Mouse (Mus musculus): Measurements from ENCODE around the gene Trim41.
A peak's percentile ranks its signal among the peaks of the same experiment; 100 is the strongest.
"Not testable (repeated sequence)": the region's sequence is repeated elsewhere in the genome, so short reads cannot be mapped to it uniquely, and the experiment has no call there.

Trim41 gene

GRCm38 (mm10) chr11:48838181-48838797 is 21.1 kb upstream of the Trim41 start:
- DNase-seq (ENCODE audit: low read depth), result peak; percentile 53

GRCm38 (mm10) chr11:48837310-48838180 is 20.4 kb upstream of the Trim41 start:
- DNase-seq (ENCODE audit: low read depth), result peak; percentile 70

GRCm38 (mm10) chr11:48836990-48837309 is 19.8 kb upstream of the Trim41 start:
- DNase-seq (ENCODE audit: low read depth), result no peak

GRCm38 (mm10) chr11:48835923-48836322 is 18.8 kb upstream of the Trim41 start:
- DNase-seq (ENCODE audit: low read depth), result no peak

GRCm38 (mm10) chr11:48833731-48834639 is 16.8 kb upstream of the Trim41 start:
- DNase-seq (ENCODE audit: low read depth), result peak; percentile 97

- no peak for DNase-seq (ENCODE audit: low read depth)
Measured at GRCm38 (mm10) chr11:48833078-48833730, 16.1 kb upstream of the Trim41 start.

GRCm38 (mm10) chr11:48831273-48831672 is 14.1 kb upstream of the Trim41 start:
- no peak for DNase-seq (ENCODE audit: low read depth)

- no peak for DNase-seq (ENCODE audit: low read depth)
Measured at GRCm38 (mm10) chr11:48830279-48830678, 13.1 kb upstream of the Trim41 start.

- DNase-seq (ENCODE audit: low read depth), result no peak
Measured at GRCm38 (mm10) chr11:48827926-48828325, 10.8 kb upstream of the Trim41 start.

GRCm38 (mm10) chr11:48826752-48827096 is 9.6 kb upstream of the Trim41 start:
- DNase-seq (ENCODE audit: low read depth), result peak; percentile 45

GRCm38 (mm10) chr11:48825979-48826751 is 9.0 kb upstream of the Trim41 start, which contains the start of the genes Trim7 and Gm12184:
Gene Trim7, plus strand, starts transcription at chr11:48826140.
Gene Gm12184, minus strand, starts transcription at chr11:48826655.
- DNase-seq (ENCODE audit: low read depth), result not testable (repeated sequence)

GRCm38 (mm10) chr11:48824311-48824830 is 7.2 kb upstream of the Trim41 start:
- peak; percentile 49 for DNase-seq (ENCODE audit: low read depth)

GRCm38 (mm10) chr11:48823536-48823972 is 6.4 kb upstream of the Trim41 start:
- peak; percentile 94 for DNase-seq (ENCODE audit: low read depth)

GRCm38 (mm10) chr11:48822768-48823512 is 5.8 kb upstream of the Trim41 start:
- no peak for DNase-seq (ENCODE audit: low read depth)

- not testable (repeated sequence) for DNase-seq (ENCODE audit: low read depth)
Measured at GRCm38 (mm10) chr11:48821299-48821698, 4.1 kb upstream of the Trim41 start.

GRCm38 (mm10) chr11:48820308-48820674 is 3.1 kb upstream of the Trim41 start:
- no peak for DNase-seq (ENCODE audit: low read depth)

GRCm38 (mm10) chr11:48819614-48820307 is 2.6 kb upstream of the Trim41 start:
- DNase-seq (ENCODE audit: low read depth), result no peak

- peak; percentile 99 for DNase-seq (ENCODE audit: low read depth)
Measured at GRCm38 (mm10) chr11:48818346-48818745, 1.2 kb upstream of the Trim41 start.

GRCm38 (mm10) chr11:48817794-48818193 is 641 bp upstream of the Trim41 start:
- no peak for DNase-seq (ENCODE audit: low read depth)
